Mouse (Mus musculus) myocyte (in vitro differentiated cells): ENCODE measurements around the gene Cacna1a. TPM values are rescaled to one million over a fixed set of nuclear protein-coding genes. Genes with fewer than 3 reads are reported as not detected.

Experiments
- H3K27me3 ChIP-seq: one replicate; pipeline ENCODE4 v1.6.1; 2011; ENCODE audit not compliant: control insufficient read depth, insufficient read depth, insufficient read length
- H3K36me3 ChIP-seq: one replicate; pipeline ENCODE4 v1.6.1; 2011; ENCODE audit not compliant: control insufficient read depth, insufficient read depth
- H3K4me2 ChIP-seq: one replicate; pipeline ENCODE4 v1.6.1; 2011; ENCODE audit warnings: low read depth, control low read depth
- H3K4me3 ChIP-seq: one replicate; pipeline ENCODE4 v1.5.1; 2011; ENCODE audit warnings: mild to moderate bottlenecking, control low read depth, moderate library complexity
- H3K79me2 ChIP-seq: one replicate; pipeline ENCODE4 v1.6.1; 2011; ENCODE audit not compliant: control insufficient read depth, insufficient read depth
- H3ac ChIP-seq: one replicate; pipeline ENCODE4 v1.6.1; 2011; ENCODE audit not compliant: control insufficient read depth, insufficient read length
- CEBPB ChIP-seq: IDR thresholded peaks from 2 replicates; pipeline ENCODE4 v1.6.1; 2011; ENCODE audit warnings: mild to moderate bottlenecking, moderate library complexity; ENCODE audit not compliant: poor library complexity, insufficient read depth, severe bottlenecking
- E2F4 ChIP-seq: IDR thresholded peaks from one replicate; pipeline ENCODE4 v1.6.1; 2011; ENCODE audit warnings: mild to moderate bottlenecking, control low read depth, moderate library complexity; ENCODE audit not compliant: insufficient read depth
- MAX ChIP-seq: IDR thresholded peaks from one replicate; pipeline ENCODE4 v1.6.1; 2011; ENCODE audit warnings: low read depth, mild to moderate bottlenecking, control low read depth
- MYOD1 ChIP-seq, 3 experiments: IDR thresholded peaks; one replicate each; pipeline ENCODE4 v1.6.1; 2011; ENCODE audit warnings: control low read depth in 2 of 3, low read depth in 2 of 3, mild to moderate bottlenecking in 2 of 3, moderate library complexity in 1 of 3; ENCODE audit not compliant: insufficient read length in 2 of 3, control insufficient read depth in 1 of 3
- MYOG ChIP-seq, 3 experiments: IDR thresholded peaks; one replicate each; pipeline ENCODE4 v1.6.1; 2011; ENCODE audit warnings: control low read depth in 2 of 3, low read depth in 2 of 3, mild to moderate bottlenecking in 2 of 3; ENCODE audit not compliant: insufficient read length in 2 of 3, control insufficient read depth in 1 of 3, insufficient read depth in 1 of 3
- POLR2A ChIP-seq: IDR thresholded peaks from one replicate; pipeline ENCODE4 v1.6.1; 2011; ENCODE audit warnings: low read depth, mild to moderate bottlenecking, control low read depth, moderate library complexity; ENCODE audit not compliant: insufficient read length
- POLR2AphosphoS2 ChIP-seq: IDR thresholded peaks from one replicate; pipeline ENCODE4 v1.6.1; 2011; ENCODE audit warnings: low read depth, control low read depth; ENCODE audit not compliant: insufficient read length
- REST ChIP-seq: IDR thresholded peaks from one replicate; pipeline ENCODE4 v1.6.1; 2011; ENCODE audit warnings: mild to moderate bottlenecking, control low read depth, moderate library complexity; ENCODE audit not compliant: insufficient read depth, insufficient read length
- SRF ChIP-seq: IDR thresholded peaks from one replicate; pipeline ENCODE4 v1.6.1; 2011; ENCODE audit warnings: low read depth; ENCODE audit not compliant: control insufficient read depth, insufficient read length
- TCF12 ChIP-seq: IDR thresholded peaks from one replicate; pipeline ENCODE4 v1.6.1; 2011; ENCODE audit warnings: mild to moderate bottlenecking, control low read depth; ENCODE audit not compliant: poor library complexity, insufficient read depth, severe bottlenecking
- TCF3 ChIP-seq: IDR thresholded peaks from one replicate; pipeline ENCODE4 v1.6.1; 2011; ENCODE audit warnings: low read depth, control low read depth; ENCODE audit not compliant: insufficient read length
- USF1 ChIP-seq: IDR thresholded peaks from one replicate; pipeline ENCODE4 v1.6.1; 2011; ENCODE audit warnings: low read depth, mild to moderate bottlenecking, control low read depth, moderate library complexity
- polyA plus RNA-seq: library from polyadenylated mRNA; unstranded; fragments of >200 nt; fragmentation: generic; extraction: Trizol; gene quantifications from one replicate; pipeline ENCODE4 v1.2.1, GENCODE M21; 2012; ENCODE audit warnings: missing spikeins

The Cacna1a gene
- polyA plus RNA-seq, 1 experiment = 1.8 TPM

- H3K36me3 ChIP-seq = no peaks in the 10 kb centered on the region
- TF ChIP-seq CEBPB (no peak), USF1 (no peak), POLR2A (no peak), POLR2AphosphoS2 (no peak), REST (no peak), E2F4 (no peak), MYOG (IDR thresholded peaks at IDR 0.05; ENCODE audit: control insufficient read depth in 1 of 3, insufficient read depth in 1 of 3, insufficient read length in 2 of 3, low read depth in 2 of 3) (no peak)
- H3K4me3 ChIP-seq = no peak overlapping the region
- H3K79me2 ChIP-seq = no peaks in the 10 kb centered on the region
- H3K27me3 ChIP-seq = peaks cover 18% of the 10 kb centered on the region
- H3ac ChIP-seq = no peak overlapping the region
- H3K4me2 ChIP-seq = no peak overlapping the region
Observed at GRCm38 (mm10) chr8:84483004-84483403, 94.8 kb downstream of the Cacna1a start.

GRCm38 (mm10) chr8:84485366-84485765 lies 97.1 kb downstream of the Cacna1a start:
- no peak overlapping the region for H3K4me3 ChIP-seq
- H3K4me2 ChIP-seq = no peak overlapping the region
- TF ChIP-seq E2F4 = no peak
- no peak for TF ChIP-seq CEBPB
- TF ChIP-seq POLR2A = no peak
- TF ChIP-seq MYOD1 (IDR thresholded peaks at IDR 0.05; ENCODE audit: control insufficient read depth in 1 of 3, insufficient read length in 2 of 3, low read depth in 2 of 3) = no peak
- TF ChIP-seq POLR2AphosphoS2 = no peak
- no peak for TF ChIP-seq TCF3
- TF ChIP-seq REST = no peak
- no peak for TF ChIP-seq SRF
- no peaks in the 10 kb centered on the region for H3K36me3 ChIP-seq
- no peaks in the 10 kb centered on the region for H3K79me2 ChIP-seq
- H3ac ChIP-seq = no peak overlapping the region
- peaks cover 14% of the 10 kb centered on the region for H3K27me3 ChIP-seq

GRCm38 (mm10) chr8:84485864-84486263 lies 97.6 kb downstream of the Cacna1a start:
- H3K4me2 ChIP-seq = no peak overlapping the region
- no peak overlapping the region for H3ac ChIP-seq
- TF ChIP-seq MYOG (IDR thresholded peaks at IDR 0.05; ENCODE audit: control insufficient read depth in 1 of 3, insufficient read depth in 1 of 3, insufficient read length in 2 of 3, low read depth in 2 of 3) (no peak), SRF (no peak), MAX (no peak), USF1 (no peak), CEBPB (no peak), TCF12 (no peak), POLR2A (no peak), REST (no peak), TCF3 (no peak)
- no peaks in the 10 kb centered on the region for H3K36me3 ChIP-seq
- H3K27me3 ChIP-seq = peaks cover 14% of the 10 kb centered on the region
- H3K4me3 ChIP-seq = no peak overlapping the region
- no peaks in the 10 kb centered on the region for H3K79me2 ChIP-seq

GRCm38 (mm10) chr8:84489223-84489622 lies 101.0 kb downstream of the Cacna1a start:
- Histone ChIP-seq H3K4me3 (no peak overlapping the region), H3ac (no peak overlapping the region), H3K4me2 (no peak overlapping the region), H3K27me3 (peaks cover 18% of the 10 kb centered on the region), H3K79me2 (no peaks in the 10 kb centered on the region), H3K36me3 (no peaks in the 10 kb centered on the region)
- TF ChIP-seq MYOG (IDR thresholded peaks at IDR 0.05; ENCODE audit: control insufficient read depth in 1 of 3, insufficient read depth in 1 of 3, insufficient read length in 2 of 3, low read depth in 2 of 3) = no peak
- no peak for TF ChIP-seq TCF12
- TF ChIP-seq TCF3 = no peak
- no peak for TF ChIP-seq SRF
- no peak for TF ChIP-seq E2F4
- TF ChIP-seq POLR2AphosphoS2 = no peak
- TF ChIP-seq USF1 = no peak
- no peak for TF ChIP-seq MAX
- TF ChIP-seq REST = no peak
- no peak for TF ChIP-seq POLR2A
- no peak for TF ChIP-seq MYOD1 (IDR thresholded peaks at IDR 0.05; ENCODE audit: control insufficient read depth in 1 of 3, insufficient read length in 2 of 3, low read depth in 2 of 3)
- no peak for TF ChIP-seq CEBPB

GRCm38 (mm10) chr8:84494541-84495084 lies 106.4 kb downstream of the Cacna1a start:
- no peak overlapping the region for H3ac ChIP-seq
- H3K4me2 ChIP-seq = no peak overlapping the region
- TF ChIP-seq MYOG (IDR thresholded peaks at IDR 0.05; ENCODE audit: control insufficient read depth in 1 of 3, insufficient read depth in 1 of 3, insufficient read length in 2 of 3, low read depth in 2 of 3) (no peak), TCF12 (no peak), MYOD1 (IDR thresholded peaks at IDR 0.05; ENCODE audit: control insufficient read depth in 1 of 3, insufficient read length in 2 of 3, low read depth in 2 of 3) (no peak), TCF3 (no peak), USF1 (no peak), E2F4 (no peak), POLR2AphosphoS2 (no peak), MAX (no peak)
- peaks cover 9% of the 10 kb centered on the region for H3K27me3 ChIP-seq
- H3K36me3 ChIP-seq = no peaks in the 10 kb centered on the region
- no peak overlapping the region for H3K4me3 ChIP-seq
- no peaks in the 10 kb centered on the region for H3K79me2 ChIP-seq
